Mouse (Mus musculus): ENCODE measurements at regions not wholly inside any gene's neighbourhood (a gene's known extent, or its start where the extent isn't known, plus 50 kb on each side); places are given as distances from the start of the nearest gene placed in this dataset.
A peak's percentile ranks its signal among the peaks of the same experiment; 100 is the strongest.
"Not testable (repeated sequence)": the region's sequence is repeated elsewhere in the genome, so short reads cannot be mapped to it uniquely, and the experiment has no call there.

DNA sequence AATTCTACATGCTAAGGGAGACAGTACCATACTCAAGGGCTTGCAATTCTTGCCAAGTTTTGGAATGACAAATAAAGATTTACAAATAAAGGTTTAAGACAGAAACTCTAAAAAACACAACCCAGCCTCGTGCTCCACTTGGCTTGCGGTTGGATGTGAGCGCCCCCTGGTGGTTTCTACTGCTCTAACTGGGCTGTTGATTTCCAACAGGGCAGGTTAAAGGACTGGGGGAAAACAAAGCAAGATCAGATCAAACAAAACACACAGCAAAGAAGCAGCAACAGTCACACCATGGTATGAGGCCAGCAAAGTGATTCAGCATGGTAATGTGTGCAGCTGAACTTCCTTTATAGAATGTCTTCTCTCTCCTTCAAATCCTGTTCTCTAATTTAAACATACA, 339.2 kb downstream of the Adam3 start:
- no peak overlapping the region for H3K4me3 ChIP-seq
- H3K9ac ChIP-seq, result no peak overlapping the region
- peaks cover 16% of the 10 kb centered on the region for H3K4me1 ChIP-seq
- WGBS, result 4% methylated on average over 3 of the region's 3 CpGs
- no peak overlapping the region for H3K27ac ChIP-seq
- no peaks in the 10 kb centered on the region for H3K27me3 ChIP-seq
- no peak for ATAC-seq (ENCODE audit: insufficient number of reproducible peaks, insufficient read depth, low FRiP score, low TSS enrichment)
- H3K4me2 ChIP-seq (replicated peaks), result no peak overlapping the region
- no peaks in the 10 kb centered on the region for H3K9me3 ChIP-seq
- no peaks in the 10 kb centered on the region for H3K36me3 ChIP-seq

DNA sequence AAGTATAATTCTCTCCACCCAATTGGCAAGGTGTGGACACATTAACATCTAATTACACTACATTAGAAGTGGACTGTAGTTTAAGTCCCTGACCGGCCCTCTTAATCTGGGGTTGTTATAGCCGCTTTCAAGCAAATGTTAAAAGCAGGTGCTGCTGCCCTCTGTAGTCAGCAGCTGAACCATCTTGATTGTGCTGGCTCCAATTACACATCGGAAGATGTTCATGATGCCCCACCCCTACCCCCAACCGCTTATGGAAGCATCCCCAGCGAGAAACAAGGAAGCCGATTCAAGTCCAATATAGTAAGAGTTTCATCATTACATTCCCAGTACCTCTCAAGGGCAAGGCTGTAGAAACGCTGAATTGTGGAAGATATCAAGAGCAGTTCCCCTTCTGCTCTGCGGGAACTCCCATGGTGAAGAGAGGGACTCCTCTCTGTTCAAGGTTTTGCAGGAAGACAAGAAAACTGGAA, 341.7 kb downstream of the Adam3 start:
- no peak overlapping the region for H3K27ac ChIP-seq
- no peaks in the 10 kb centered on the region for H3K36me3 ChIP-seq
- H3K4me3 ChIP-seq, result no peak overlapping the region
- ATAC-seq (ENCODE audit: insufficient number of reproducible peaks, insufficient read depth, low FRiP score, low TSS enrichment), result no peak
- no peak overlapping the region for H3K4me2 ChIP-seq (replicated peaks)
- peaks cover 16% of the 10 kb centered on the region for H3K4me1 ChIP-seq
- H3K9me3 ChIP-seq, result no peaks in the 10 kb centered on the region
- H3K27me3 ChIP-seq, result no peaks in the 10 kb centered on the region
- 63% methylated on average over 8 of the region's 8 CpGs for WGBS
- H3K9ac ChIP-seq, result no peak overlapping the region

DNA sequence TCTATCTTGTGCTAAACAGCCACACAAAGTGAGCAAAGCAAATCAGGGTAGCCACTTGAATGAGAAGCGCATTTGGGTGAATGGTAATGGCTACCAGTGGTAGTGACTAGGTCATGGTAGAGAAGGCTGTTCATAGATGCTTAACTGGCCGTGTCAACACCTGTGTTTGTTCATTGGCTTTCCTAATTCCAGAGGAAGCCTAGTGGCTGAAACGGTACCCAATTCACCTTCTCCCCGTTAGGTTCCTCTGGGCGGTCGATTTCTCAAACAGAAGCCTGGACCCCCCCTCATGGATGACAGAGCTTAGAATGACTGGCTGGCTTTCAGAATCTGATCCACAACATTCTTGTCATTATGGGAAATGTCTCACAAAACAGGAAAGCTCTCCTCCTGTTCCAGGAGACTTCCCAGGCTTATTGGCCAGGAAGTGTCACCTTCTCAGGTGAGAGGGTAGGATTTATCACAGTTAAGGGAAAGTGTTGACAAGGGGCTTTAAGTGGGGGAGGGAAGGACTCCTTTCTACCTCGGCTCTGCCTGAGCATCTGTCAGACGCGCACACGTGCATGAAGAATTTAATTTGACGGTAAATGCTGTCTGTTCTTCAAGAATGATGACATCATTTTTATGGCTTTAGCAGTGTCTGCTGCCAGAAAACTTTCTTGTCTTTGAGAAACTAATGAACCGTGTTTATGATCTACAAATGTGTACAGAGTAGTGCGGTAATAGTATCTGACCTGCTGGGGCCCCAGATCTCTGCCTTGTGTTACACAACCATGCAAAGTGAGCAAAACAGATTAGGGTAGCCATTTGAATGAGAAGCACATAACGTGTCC, 342.3 kb downstream of the Adam3 start:
- Histone ChIP-seq H3K9ac (no peak overlapping the region), H3K9me3 (no peaks in the 10 kb centered on the region), H3K27ac (no peak overlapping the region), H3K4me1 (peaks cover 16% of the 10 kb centered on the region), H3K27me3 (no peaks in the 10 kb centered on the region), H3K36me3 (no peaks in the 10 kb centered on the region), H3K4me2 (replicated peaks) (no peak overlapping the region), H3K4me3 (no peak overlapping the region)
- 0 out of 2 replicates have a peak, but pooled peaks have one; percentile 47 for ATAC-seq (ENCODE audit: insufficient number of reproducible peaks, insufficient read depth, low FRiP score, low TSS enrichment)
- WGBS, result 70% methylated on average over 14 of the region's 14 CpGs

DNA sequence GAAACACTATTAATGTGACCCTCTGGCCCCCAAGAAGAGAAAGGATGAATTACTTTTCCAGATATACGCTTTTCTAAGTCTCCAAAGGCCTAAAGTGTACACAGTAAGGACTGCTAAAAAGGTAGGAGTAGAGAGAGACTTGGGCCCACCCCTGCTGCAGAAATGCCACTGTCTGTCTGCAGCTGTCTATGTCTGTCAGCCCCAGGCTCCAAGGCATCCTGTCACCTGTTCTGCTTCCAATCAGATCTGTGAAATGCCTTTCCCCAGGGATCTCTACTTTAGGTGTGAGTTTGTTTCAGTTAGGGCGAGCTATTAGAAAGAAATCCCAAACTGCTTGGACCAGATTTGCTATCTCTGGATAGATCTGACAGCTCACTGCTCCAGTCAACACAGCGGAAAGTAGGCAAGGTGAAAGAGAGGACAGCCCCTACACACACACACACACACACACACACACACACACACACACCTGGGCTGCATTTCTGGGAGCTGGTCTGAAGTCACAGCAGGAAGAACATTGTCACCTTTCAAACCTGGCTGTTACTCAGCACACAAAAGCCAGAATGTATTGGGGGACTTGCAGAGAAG, 343.9 kb downstream of the Adam3 start:
- Histone ChIP-seq H3K9ac (no peak overlapping the region), H3K9me3 (no peaks in the 10 kb centered on the region), H3K4me1 (peaks cover 16% of the 10 kb centered on the region), H3K27ac (no peak overlapping the region), H3K4me3 (no peak overlapping the region), H3K4me2 (replicated peaks) (no peak overlapping the region), H3K36me3 (no peaks in the 10 kb centered on the region), H3K27me3 (no peaks in the 10 kb centered on the region)
- WGBS, result 68% methylated on average over 3 of the region's 3 CpGs
- ATAC-seq (ENCODE audit: insufficient number of reproducible peaks, insufficient read depth, low FRiP score, low TSS enrichment), result no peak; the same call in 1 of the 2 replicates

DNA sequence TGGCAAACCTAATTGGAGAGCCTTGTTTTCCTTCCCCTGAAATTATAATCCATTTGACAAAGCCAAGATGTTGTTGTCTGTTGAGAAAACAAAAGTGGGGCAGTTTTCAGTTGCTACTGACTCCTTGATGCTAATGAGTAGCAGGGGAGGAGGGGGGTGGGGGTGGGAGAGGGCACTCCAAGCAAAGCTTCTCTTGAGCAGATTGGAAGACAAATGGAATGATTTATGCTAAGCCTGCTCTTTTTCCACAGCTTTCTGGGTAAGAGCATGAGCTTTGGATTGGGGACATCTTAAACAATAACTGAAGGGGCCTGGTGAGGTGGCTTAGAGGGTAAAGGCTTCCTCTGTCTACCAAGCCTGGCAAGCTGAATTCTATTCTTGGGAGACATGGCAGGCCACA, 347.6 kb downstream of the Adam3 start:
- ATAC-seq (ENCODE audit: insufficient number of reproducible peaks, insufficient read depth, low FRiP score, low TSS enrichment), result no peak

DNA sequence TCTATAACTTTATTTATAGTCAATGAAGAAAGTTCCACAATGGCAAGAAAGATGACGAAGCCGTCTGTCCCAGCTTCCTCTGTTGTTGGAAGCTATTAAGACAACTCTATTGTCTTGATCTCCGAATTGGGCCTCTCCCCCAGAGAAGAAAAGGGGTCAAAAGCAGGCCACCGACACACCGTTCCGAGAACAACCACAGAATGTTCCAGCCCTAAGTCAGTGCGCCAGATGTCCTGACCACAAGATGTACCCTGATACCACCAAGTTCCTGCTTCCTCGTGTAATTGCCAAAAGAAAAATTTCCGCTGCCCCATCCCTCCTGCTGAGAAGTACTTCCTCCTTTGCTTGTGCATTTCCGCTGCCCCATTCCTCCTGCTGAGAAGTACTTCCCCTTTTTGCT, 348.8 kb downstream of the Adam3 start:
- ATAC-seq (ENCODE audit: insufficient number of reproducible peaks, insufficient read depth, low FRiP score, low TSS enrichment); H3K9me3 ChIP-seq; H3K27me3 ChIP-seq; H3K4me2 ChIP-seq (replicated peaks); H3K4me3 ChIP-seq; H3K27ac ChIP-seq; H3K36me3 ChIP-seq; H3K4me1 ChIP-seq; H3K9ac ChIP-seq: not testable (repeated sequence)
- 91% methylated on average over 10 of the region's 10 CpGs for WGBS

More for the DNA sequence above, 347.6 kb downstream of the Adam3 start:
- no peaks in the 10 kb centered on the region for H3K9me3 ChIP-seq
- H3K4me1 ChIP-seq, result peaks cover 8% of the 10 kb centered on the region; the same call in 1 of the 2 replicates
- H3K9ac ChIP-seq, result no peak overlapping the region
- H3K4me3 ChIP-seq, result no peak overlapping the region
- no peaks in the 10 kb centered on the region for H3K27me3 ChIP-seq
- H3K27ac ChIP-seq, result no peak overlapping the region
- no peaks in the 10 kb centered on the region for H3K36me3 ChIP-seq
- H3K4me2 ChIP-seq (replicated peaks), result no peak overlapping the region

DNA sequence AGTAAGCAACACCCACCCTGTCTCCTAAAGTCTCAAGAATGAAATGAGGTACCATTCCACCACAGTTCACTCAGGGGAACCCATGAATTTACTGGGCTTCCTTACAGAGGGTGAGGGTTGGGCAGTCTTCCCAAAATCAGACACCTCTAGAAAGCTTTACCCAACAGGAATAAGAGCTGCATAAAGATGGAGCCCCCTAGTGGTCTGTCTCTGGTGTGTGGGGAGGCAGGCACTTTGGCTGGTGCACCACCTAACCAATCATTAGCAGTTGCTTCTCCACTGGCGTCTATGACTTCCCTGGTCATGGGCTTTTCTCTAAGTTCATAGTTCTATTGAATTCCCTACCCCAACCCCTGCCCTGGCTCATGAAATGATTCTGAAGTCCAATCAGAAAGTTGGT, 351.1 kb downstream of the Adam3 start:
- H3K36me3 ChIP-seq, result no peaks in the 10 kb centered on the region
- 79% methylated on average over 1 of the region's 1 CpGs for WGBS
- no peak overlapping the region for H3K9ac ChIP-seq
- H3K4me3 ChIP-seq, result no peak overlapping the region
- no peaks in the 10 kb centered on the region for H3K4me1 ChIP-seq
- no peaks in the 10 kb centered on the region for H3K27me3 ChIP-seq
- no peak overlapping the region for H3K4me2 ChIP-seq (replicated peaks)
- no peak for ATAC-seq (ENCODE audit: insufficient number of reproducible peaks, insufficient read depth, low FRiP score, low TSS enrichment)
- H3K27ac ChIP-seq, result no peak overlapping the region
- no peaks in the 10 kb centered on the region for H3K9me3 ChIP-seq

DNA sequence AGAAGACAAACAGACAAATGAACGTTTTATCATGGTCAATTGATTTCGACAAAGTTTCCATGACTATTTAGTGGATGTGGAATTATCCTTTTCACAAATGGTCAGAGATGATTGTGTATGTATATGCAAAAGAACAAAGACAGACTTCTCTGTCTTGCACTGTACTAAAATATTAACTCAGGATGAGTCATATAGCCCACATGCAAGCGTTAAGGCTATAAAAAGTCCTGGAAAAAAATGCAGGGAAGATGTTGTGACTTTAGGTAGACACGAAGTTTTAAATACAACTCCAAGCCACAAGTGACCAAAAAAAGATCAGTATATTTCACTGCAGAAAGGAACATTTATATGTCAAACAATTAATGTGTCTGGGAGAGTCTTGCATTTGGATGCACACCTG, 353.6 kb downstream of the Adam3 start:
- 88% methylated on average over 4 of the region's 4 CpGs for WGBS
- H3K4me3 ChIP-seq, result no peak overlapping the region
- ATAC-seq (ENCODE audit: insufficient number of reproducible peaks, insufficient read depth, low FRiP score, low TSS enrichment), result no peak
- no peaks in the 10 kb centered on the region for H3K27me3 ChIP-seq
- no peak overlapping the region for H3K9ac ChIP-seq
- 0 out of 2 replicates have a peak, but pooled peaks cover 2% of the 10 kb centered on the region for H3K4me1 ChIP-seq
- no peaks in the 10 kb centered on the region for H3K9me3 ChIP-seq
- no peaks in the 10 kb centered on the region for H3K36me3 ChIP-seq
- no peak overlapping the region for H3K27ac ChIP-seq
- no peak overlapping the region for H3K4me2 ChIP-seq (replicated peaks)

DNA sequence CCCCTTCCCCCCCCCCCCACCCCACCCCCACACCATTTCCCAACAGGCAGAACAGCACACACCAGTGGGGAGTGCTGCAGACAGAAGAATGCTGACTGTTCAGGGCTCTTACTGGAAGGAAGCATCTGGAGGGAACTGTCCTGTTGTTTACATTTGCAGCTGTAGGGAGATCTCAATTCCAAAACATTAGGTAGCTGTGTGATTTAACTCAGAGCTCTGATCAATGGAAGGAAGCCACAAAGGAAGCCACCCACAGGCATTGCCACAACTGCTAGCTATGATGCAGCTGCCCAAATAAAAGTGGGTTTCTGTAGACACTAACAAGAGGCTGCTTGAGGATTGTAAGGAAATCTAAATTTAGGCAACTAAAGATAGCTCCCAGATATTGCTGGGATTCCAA, 359.7 kb downstream of the Adam3 start:
- 0 out of 2 replicates have a peak, but pooled peaks cover 4% of the 10 kb centered on the region for H3K4me1 ChIP-seq
- H3K9ac ChIP-seq, result no peak overlapping the region
- no peak overlapping the region for H3K4me2 ChIP-seq (replicated peaks)
- no peaks in the 10 kb centered on the region for H3K9me3 ChIP-seq
- no peak for ATAC-seq (ENCODE audit: insufficient number of reproducible peaks, insufficient read depth, low FRiP score, low TSS enrichment)
- H3K27me3 ChIP-seq, result no peaks in the 10 kb centered on the region
- H3K27ac ChIP-seq, result no peak overlapping the region
- H3K36me3 ChIP-seq, result no peaks in the 10 kb centered on the region
- H3K4me3 ChIP-seq, result no peak overlapping the region

DNA sequence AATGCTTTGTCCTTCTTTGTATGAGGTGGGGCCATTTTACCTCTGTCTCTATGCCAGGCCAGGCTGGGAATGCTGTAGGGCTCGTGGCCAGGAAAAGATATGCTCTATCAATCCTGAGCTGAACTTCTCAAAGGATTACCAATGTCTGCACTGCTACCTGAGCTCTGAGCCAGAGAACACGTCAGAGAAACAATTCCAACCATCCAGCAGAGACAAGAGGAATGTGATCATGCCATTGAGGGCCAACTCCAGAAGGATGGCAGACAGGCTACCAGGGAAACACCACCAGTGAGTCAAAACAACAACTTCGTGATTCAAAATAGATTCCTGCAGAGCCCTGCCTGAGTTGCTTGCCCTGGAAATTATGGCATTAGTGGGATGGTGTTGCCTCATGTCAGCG, 361.0 kb downstream of the Adam3 start:
- Histone ChIP-seq H3K4me1 (0 out of 2 replicates have a peak, but pooled peaks cover 4% of the 10 kb centered on the region), H3K27ac (no peak overlapping the region), H3K4me2 (replicated peaks) (no peak overlapping the region), H3K4me3 (no peak overlapping the region), H3K27me3 (no peaks in the 10 kb centered on the region), H3K9me3 (no peaks in the 10 kb centered on the region), H3K36me3 (no peaks in the 10 kb centered on the region), H3K9ac (no peak overlapping the region)
- 69% methylated on average over 4 of the region's 4 CpGs for WGBS
- ATAC-seq (ENCODE audit: insufficient number of reproducible peaks, insufficient read depth, low FRiP score, low TSS enrichment), result no peak

DNA sequence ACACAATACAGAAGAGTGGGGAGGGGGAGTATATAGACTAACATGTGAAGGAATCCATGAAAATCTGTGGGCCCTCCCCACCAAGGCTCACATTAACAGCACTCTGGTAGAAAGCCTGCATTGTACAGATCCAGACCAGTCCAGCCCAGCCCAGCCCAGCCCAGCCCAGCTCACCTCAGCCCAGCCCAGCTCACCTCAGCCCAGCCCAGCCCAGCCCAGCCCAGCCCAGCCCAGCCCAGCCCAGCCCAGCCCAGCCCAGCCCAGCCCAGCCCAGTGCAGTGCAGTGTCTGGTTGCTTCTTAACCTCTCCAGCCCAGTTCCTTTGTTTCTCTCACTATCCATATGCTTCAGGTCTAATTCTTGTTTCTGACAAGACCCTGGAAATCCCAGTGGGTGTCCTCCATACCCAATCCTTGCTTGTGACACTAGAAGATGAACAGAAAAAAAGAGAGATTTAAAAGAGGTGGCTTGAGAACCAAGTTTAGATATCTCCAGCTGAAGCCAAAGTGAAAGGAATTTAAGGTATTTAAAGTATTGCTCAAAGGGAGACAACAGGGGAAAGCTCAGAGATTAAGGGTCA, 366.5 kb downstream of the Adam3 start:
- no peak overlapping the region for H3K9ac ChIP-seq
- H3K4me2 ChIP-seq (replicated peaks), result no peak overlapping the region
- no peaks in the 10 kb centered on the region for H3K27me3 ChIP-seq
- peak; percentile 60; the same call in 1 of the 2 replicates for ATAC-seq (ENCODE audit: insufficient number of reproducible peaks, insufficient read depth, low FRiP score, low TSS enrichment)
- H3K27ac ChIP-seq, result no peak overlapping the region
- H3K36me3 ChIP-seq, result no peaks in the 10 kb centered on the region
- peaks cover 4% of the 10 kb centered on the region; the same call in 1 of the 2 replicates for H3K4me1 ChIP-seq
- no peak overlapping the region for H3K4me3 ChIP-seq
- no peaks in the 10 kb centered on the region for H3K9me3 ChIP-seq

DNA sequence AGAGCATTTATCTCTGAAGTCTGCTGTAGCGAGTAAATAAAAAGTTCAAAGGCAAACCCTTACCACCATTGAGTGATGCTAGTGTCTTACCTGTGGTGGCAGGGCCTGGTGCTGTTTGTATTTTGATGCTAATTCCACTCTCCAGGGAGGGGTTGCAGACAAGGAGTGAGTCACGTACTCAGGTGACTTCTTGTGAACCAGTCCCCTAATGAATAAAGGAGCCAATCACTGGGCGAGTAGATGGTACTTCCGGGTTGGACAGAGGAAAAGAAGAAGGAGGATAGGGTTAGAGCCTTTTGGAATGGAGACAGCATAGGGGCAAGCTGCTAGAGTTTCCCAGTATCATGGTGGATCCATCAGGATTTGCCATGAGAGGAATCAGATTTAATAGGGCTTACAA, 370.5 kb downstream of the Adam3 start:
- Histone ChIP-seq H3K27me3 (no peaks in the 10 kb centered on the region), H3K27ac (no peak overlapping the region), H3K36me3 (no peaks in the 10 kb centered on the region), H3K9me3 (no peaks in the 10 kb centered on the region), H3K9ac (no peak overlapping the region), H3K4me1 (peaks cover 15% of the 10 kb centered on the region; the same call in 1 of the 2 replicates), H3K4me3 (no peak overlapping the region), H3K4me2 (replicated peaks) (no peak overlapping the region)
- 84% methylated on average over 4 of the region's 4 CpGs for WGBS
- no peak for ATAC-seq (ENCODE audit: insufficient number of reproducible peaks, insufficient read depth, low FRiP score, low TSS enrichment)

Measured in embryonic facial prominence, embryonic 12.5 days (tissue).